Mouse (Mus musculus) activated CD4-positive, CD25-positive, alpha-beta regulatory T cell, adult 9 weeks (primary cell): ENCODE data around the gene Rps10. TPM values are rescaled to one million over a fixed set of nuclear protein-coding genes. Genes with fewer than 3 reads are reported as not detected.

Experiments used
- polyA plus RNA-seq: library from polyadenylated mRNA; unstranded; fragments of 100-300 nt; shearing (Covaris generic); gene quantifications from one replicate; pipeline ENCODE4 v1.2.1, GENCODE M21; 2017

Gene Rps10
- 1,378 TPM for polyA plus RNA-seq

DNA sequence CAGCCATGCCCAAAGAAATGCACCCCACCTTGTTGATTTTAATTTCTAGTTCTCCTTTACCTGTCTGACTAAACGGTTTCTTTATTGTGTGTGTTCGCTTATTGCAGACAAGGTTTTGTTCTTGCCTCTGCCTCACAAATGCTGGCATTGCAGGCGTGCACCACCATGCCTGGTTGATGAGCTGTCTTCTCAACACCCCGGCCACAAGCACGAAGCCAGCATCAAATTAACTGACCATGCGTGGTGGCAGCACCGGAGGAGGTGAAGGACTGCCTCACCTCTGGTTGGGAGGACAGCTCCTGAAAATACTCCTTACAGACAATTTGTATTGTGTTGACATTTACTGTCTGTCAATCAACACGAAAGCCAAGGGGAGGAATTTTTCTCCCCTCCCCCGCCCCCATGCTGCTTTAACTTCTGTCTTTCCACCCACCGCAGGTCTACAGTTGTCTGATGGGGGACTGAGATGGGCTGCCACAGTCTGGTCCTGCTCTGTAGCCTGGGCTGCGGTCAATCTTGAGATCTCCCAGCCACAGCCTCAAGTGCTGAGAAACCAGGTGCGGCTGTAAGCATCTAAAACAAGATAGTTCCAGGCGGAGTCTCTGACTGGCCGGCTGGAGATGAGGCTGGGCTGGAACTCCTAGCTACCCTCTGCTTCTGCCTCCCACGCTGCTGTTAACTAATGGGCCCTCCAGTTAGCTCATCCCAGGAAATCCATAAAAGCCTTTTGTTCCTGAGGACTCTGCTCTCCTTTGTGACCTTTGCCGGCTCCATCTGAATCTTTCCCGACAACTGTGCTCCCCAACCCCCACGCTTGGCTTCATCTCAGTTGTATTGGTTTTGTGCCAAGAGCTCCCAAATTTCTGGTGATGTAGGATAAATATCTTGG lies at the start of gene Rps10:
Rps10 (minus strand) TSS at position 538 of the 889 bp plus-strand sequence.

DNA sequence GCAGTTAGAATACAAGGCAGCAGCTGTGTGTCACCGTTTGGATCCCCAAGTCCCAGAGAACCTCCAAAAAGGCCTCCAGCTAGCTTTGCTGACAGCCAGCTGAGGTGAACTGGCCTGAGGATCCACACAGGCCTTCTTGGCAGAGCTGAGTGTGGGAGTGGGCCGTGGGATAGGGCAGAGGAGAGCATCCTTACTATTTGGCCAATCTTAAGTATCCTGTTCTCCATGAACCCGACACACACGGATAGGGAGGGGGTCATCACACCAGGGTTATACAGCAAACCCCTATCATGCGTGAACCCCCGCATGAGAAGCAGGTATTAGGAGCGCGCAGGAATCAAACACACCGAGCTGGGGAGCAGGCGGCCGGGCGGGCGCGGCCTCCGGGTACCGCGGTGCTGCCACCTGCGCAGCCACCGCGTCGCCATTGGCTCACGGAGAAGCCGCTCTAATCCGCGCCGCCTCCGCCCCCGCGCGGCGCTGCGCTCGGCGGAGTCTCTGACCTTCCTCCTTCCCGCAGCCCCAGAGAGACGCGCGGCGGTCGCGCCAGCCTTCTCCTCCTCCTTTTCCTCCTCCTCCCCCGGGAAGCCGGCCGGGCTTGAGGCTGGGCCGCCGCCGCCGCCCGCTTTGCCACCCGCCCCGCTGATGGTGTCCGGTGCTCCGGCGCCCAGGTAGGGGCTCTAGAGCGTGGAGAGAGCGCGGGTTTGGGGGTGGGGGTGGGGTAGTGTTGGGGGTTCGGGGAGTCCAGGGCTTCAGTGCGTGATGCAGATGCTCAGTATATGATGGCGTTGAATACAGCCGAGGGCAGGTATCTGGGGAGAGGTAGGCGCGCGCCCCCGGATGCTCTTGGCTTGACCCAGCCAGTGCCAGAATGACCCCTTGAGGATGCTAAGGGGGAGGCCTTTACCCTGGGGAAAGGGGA lies 18.9 kb upstream of the Rps10 start, which contains the start of gene Pacsin1:
Pacsin1 (plus strand) TSS at position 421 of the 922 bp plus-strand sequence.

DNA sequence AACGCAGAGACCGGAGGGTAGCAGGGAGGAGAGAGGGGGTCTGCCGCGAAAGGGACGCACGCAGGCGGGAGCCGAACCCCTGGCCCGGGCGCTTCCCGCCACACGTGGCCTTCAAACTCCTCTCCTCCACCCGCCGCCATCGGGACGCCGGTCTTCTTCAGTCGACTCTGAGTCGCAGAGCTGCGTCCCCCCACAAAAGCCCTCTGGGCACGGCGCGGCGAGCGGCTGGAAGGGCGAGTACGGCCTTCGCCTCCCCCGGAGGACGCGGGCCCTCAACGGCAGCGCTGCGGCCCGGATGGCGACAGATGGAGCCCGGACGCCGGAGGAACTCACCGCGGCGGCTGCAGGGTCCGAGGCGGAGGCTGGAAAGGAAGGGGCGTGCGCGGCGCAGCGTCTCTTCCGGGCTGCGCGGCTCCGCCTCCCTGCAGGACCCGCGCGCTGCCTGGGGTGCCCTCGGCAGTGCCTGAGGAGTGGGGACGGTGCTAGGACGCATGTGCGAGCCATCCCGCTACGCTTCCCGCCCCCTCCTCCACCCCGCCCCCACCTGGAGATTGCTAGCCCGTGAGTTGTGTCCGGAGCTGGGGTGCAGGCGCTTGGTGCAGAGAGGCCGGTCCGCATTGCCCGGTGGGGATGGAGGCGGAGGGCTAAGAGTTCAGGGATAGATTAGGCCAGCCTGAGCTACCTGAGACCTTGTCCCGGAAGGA lies 1.4 kb downstream of the Rps10 start, which contains the start of gene RPS10-NUDT3:
RPS10-NUDT3 (minus strand) TSS at position 352 of the 704 bp plus-strand sequence.

DNA sequence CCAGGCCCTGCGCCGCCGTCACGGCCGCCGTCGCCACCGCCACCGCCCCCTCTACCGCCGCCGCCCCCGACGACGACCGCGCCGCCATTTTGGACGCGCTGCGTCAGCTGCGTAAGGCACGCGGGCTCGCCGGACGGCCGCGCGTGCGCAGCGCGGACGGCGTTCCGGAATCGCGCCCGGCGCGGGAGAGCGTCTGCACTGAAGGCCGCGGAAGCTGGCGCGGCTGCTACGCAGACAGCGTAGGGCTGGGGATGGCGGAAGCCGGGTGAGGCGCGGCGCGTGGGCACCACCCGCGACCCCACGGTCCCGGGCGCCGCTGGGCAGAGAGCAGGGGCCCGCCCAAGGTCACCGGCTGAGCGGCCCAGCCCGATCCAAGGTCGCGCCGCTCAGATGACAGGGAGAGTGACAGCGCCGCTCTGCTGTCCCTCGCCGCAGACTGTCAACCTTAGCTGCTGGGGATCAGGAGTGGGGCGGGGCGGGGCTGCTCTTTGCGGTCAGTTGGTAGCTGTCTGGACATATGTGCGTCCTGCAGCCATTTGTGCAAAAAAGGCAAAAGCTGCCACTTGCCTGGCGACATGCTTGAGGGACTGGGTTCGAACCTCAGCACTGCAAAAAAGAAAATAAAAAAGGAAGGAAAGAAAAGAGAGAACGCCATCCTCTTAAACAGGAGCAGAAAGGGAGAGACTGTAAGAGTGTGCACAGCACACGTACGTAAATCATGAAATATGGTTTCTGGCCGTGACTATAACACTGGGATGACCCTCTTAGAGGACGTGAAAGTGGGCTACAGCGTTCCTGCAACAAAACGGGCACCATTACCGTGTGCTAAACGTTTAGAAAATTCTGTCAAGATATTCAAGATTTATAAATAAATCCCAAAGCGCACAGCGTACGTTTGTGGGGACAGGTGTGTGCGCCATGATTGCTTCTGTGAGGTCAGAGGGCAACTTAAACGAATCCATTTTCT lies 12.8 kb downstream of the Rps10 start, which contains the start of gene Nudt3:
Nudt3 (minus strand) TSS at position 136 of the 967 bp plus-strand sequence.

Other genes with a start within 250 kb of the Rps10 start
- not detected for gene Grm4, start 115.3 kb downstream of the Rps10 start, polyA plus RNA-seq
- 95.7 TPM for gene Hmga1, start 80.2 kb downstream of the Rps10 start, polyA plus RNA-seq
- 159 TPM for gene AI413582, start 70.9 kb downstream of the Rps10 start, polyA plus RNA-seq
- gene Nudt3, start 13.2 kb downstream of the Rps10 start, polyA plus RNA-seq: 12.0 TPM
- not detected for gene RPS10-NUDT3, start 1.4 kb downstream of the Rps10 start, polyA plus RNA-seq
- gene Pacsin1, start 18.8 kb upstream of the Rps10 start, polyA plus RNA-seq: 59.0 TPM
- not detected for gene Spdef, start 92.3 kb upstream of the Rps10 start, polyA plus RNA-seq
- 5.4 TPM for gene D17Wsu92e, start 184.0 kb upstream of the Rps10 start, polyA plus RNA-seq
- 203 TPM for gene Snrpc, start 201.5 kb upstream of the Rps10 start, polyA plus RNA-seq
- gene Uhrf1bp1, start 219.8 kb upstream of the Rps10 start, polyA plus RNA-seq: 3.7 TPM